Mouse (Mus musculus): ENCODE measurements around the gene Pde3a. TPM values are rescaled to one million over a fixed set of nuclear protein-coding genes. Genes with fewer than 3 reads are reported as not detected.

Gene Pde3a
- polyA plus RNA-seq, 1 experiment, result not detected

DNA sequence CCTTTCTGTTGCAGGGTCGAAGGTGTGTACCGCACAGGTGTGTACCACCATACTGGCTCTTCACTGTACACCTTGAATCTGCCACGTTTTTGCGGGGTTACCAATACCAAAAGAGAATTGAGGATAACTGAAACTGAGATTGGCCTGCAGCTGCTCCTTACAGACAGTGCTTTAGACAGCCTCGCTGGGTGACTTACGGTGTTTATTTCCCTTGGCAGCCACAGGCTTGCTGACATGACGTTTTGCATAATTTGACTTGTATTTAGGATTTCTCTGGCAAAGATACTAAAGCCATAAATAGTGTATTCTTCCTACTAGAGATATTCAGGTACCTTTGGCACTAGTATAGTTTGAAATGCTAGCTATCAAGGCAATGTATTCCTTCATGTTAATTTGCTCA is 155.6 kb downstream of the Pde3a start:
- no peak for TF ChIP-seq CTCF (IDR thresholded peaks at IDR 0.05; ENCODE audit: control insufficient read depth, insufficient read depth, insufficient read length)
- Histone ChIP-seq H3K36me3 (ENCODE audit: control insufficient read depth, insufficient read depth) (no peaks in the 10 kb centered on the region), H3K79me2 (ENCODE audit: control insufficient read depth, insufficient read depth) (no peaks in the 10 kb centered on the region), H3ac (ENCODE audit: control insufficient read depth, insufficient read length, low read depth) (no peak overlapping the region), H3K4me3 (ENCODE audit: insufficient read depth, poor library complexity, severe bottlenecking) (no peak overlapping the region), H3K79me3 (ENCODE audit: low read depth) (no peaks in the 10 kb centered on the region), H3K27me3 (ENCODE audit: control insufficient read depth, insufficient read depth, insufficient read length) (no peaks in the 10 kb centered on the region)

GRCm38 (mm10) chr6:141405496-141405895 is 156.4 kb downstream of the Pde3a start:
- Histone ChIP-seq H3K79me3 (ENCODE audit: low read depth) (no peaks in the 10 kb centered on the region), H3K79me2 (ENCODE audit: control insufficient read depth, insufficient read depth) (no peaks in the 10 kb centered on the region), H3ac (ENCODE audit: control insufficient read depth, insufficient read length, low read depth) (no peak overlapping the region), H3K36me3 (ENCODE audit: control insufficient read depth, insufficient read depth) (no peaks in the 10 kb centered on the region), H3K4me3 (ENCODE audit: insufficient read depth, poor library complexity, severe bottlenecking) (no peak overlapping the region), H3K27me3 (ENCODE audit: control insufficient read depth, insufficient read depth, insufficient read length) (no peaks in the 10 kb centered on the region)
- TF ChIP-seq MYOD1 (IDR thresholded peaks at IDR 0.05; ENCODE audit: control insufficient read depth, insufficient read length, low read depth) (no peak), FOSL1 (IDR thresholded peaks at IDR 0.05; ENCODE audit: insufficient read depth, low read length, poor library complexity, severe bottlenecking) (no peak), USF1 (IDR thresholded peaks at IDR 0.05; ENCODE audit: low read depth) (no peak), CEBPB (IDR thresholded peaks at IDR 0.05; ENCODE audit: low read depth) (no peak), MYOG (IDR thresholded peaks at IDR 0.05; ENCODE audit: control insufficient read depth, extremely low read depth, insufficient read length) (no peak), MAX (IDR thresholded peaks at IDR 0.05) (no peak), CTCF (IDR thresholded peaks at IDR 0.05; ENCODE audit: control insufficient read depth, insufficient read depth, insufficient read length) (no peak)

GRCm38 (mm10) chr6:141408758-141409157 is 159.7 kb downstream of the Pde3a start:
- TF ChIP-seq MYOG (IDR thresholded peaks at IDR 0.05; ENCODE audit: control insufficient read depth, extremely low read depth, insufficient read length) (no peak), MAX (IDR thresholded peaks at IDR 0.05) (no peak), USF1 (IDR thresholded peaks at IDR 0.05; ENCODE audit: low read depth) (no peak), CTCF (IDR thresholded peaks at IDR 0.05; ENCODE audit: control insufficient read depth, insufficient read depth, insufficient read length) (no peak), MYOD1 (IDR thresholded peaks at IDR 0.05; ENCODE audit: control insufficient read depth, insufficient read length, low read depth) (no peak)
- Histone ChIP-seq H3K4me3 (ENCODE audit: insufficient read depth, poor library complexity, severe bottlenecking) (no peak overlapping the region), H3K36me3 (ENCODE audit: control insufficient read depth, insufficient read depth) (no peaks in the 10 kb centered on the region), H3K79me3 (ENCODE audit: low read depth) (no peaks in the 10 kb centered on the region), H3K79me2 (ENCODE audit: control insufficient read depth, insufficient read depth) (no peaks in the 10 kb centered on the region), H3ac (ENCODE audit: control insufficient read depth, insufficient read length, low read depth) (no peak overlapping the region), H3K27me3 (ENCODE audit: control insufficient read depth, insufficient read depth, insufficient read length) (no peaks in the 10 kb centered on the region)

DNA sequence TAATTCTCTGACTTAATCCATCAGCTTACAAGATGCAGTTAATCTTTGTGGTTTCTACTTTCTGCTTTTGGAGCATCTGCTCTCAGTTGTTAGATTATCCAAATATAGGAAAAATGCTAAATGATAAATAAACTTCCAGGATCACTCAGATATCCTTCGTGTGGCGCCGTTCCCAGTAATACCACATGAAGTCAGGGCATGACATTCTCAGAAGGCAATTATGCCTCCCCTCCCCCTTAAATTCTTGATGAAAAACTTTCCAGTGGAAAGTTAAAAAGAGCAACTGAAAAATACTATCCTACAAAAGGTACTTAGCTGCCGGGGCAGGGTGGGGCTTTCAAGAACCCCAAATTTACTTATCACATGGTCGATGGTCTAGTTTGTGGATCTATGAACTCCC is 161.8 kb downstream of the Pde3a start:
- H3K4me3 ChIP-seq (ENCODE audit: insufficient read depth, poor library complexity, severe bottlenecking), result no peak overlapping the region
- no peak for TF ChIP-seq FOSL1 (IDR thresholded peaks at IDR 0.05; ENCODE audit: insufficient read depth, low read length, poor library complexity, severe bottlenecking)
- TF ChIP-seq CEBPB (IDR thresholded peaks at IDR 0.05; ENCODE audit: low read depth), result no peak
- TF ChIP-seq MYOD1 (IDR thresholded peaks at IDR 0.05; ENCODE audit: control insufficient read depth, insufficient read length, low read depth), result no peak
- TF ChIP-seq CTCF (IDR thresholded peaks at IDR 0.05; ENCODE audit: control insufficient read depth, insufficient read depth, insufficient read length), result no peak
- no peak for TF ChIP-seq MAX (IDR thresholded peaks at IDR 0.05)
- TF ChIP-seq MYOG (IDR thresholded peaks at IDR 0.05; ENCODE audit: control insufficient read depth, extremely low read depth, insufficient read length), result no peak
- TF ChIP-seq USF1 (IDR thresholded peaks at IDR 0.05; ENCODE audit: low read depth), result no peak
- H3K36me3 ChIP-seq (ENCODE audit: control insufficient read depth, insufficient read depth), result no peaks in the 10 kb centered on the region
- no peaks in the 10 kb centered on the region for H3K27me3 ChIP-seq (ENCODE audit: control insufficient read depth, insufficient read depth, insufficient read length)
- no peak overlapping the region for H3ac ChIP-seq (ENCODE audit: control insufficient read depth, insufficient read length, low read depth)
- H3K79me3 ChIP-seq (ENCODE audit: low read depth), result no peaks in the 10 kb centered on the region
- no peaks in the 10 kb centered on the region for H3K79me2 ChIP-seq (ENCODE audit: control insufficient read depth, insufficient read depth)

DNA sequence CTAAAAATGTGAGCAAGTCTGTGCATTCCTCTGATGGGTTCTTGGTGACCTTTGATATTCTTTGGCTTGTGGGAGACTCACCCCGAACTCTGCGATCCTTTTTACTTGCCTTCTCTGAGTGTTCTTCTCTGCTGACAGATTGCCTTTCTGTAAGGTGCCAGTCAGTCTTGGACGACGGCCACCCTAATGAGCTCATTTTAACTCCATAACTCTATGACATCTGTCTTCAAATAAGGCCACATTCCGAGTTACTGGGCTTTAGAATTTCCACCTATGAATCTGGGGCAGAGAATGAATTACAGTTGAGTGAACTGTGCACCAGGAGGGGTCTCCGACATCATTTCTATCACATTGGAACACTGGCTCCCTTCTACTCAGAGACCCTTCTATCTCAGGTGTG is 176.0 kb downstream of the Pde3a start:
- no peak for TF ChIP-seq USF1 (IDR thresholded peaks at IDR 0.05; ENCODE audit: low read depth)
- TF ChIP-seq FOSL1 (IDR thresholded peaks at IDR 0.05; ENCODE audit: insufficient read depth, low read length, poor library complexity, severe bottlenecking), result no peak
- TF ChIP-seq MYOG (IDR thresholded peaks at IDR 0.05; ENCODE audit: control insufficient read depth, extremely low read depth, insufficient read length), result no peak
- no peak for TF ChIP-seq CTCF (IDR thresholded peaks at IDR 0.05; ENCODE audit: control insufficient read depth, insufficient read depth, insufficient read length)
- TF ChIP-seq CEBPB (IDR thresholded peaks at IDR 0.05; ENCODE audit: low read depth), result no peak
- TF ChIP-seq MAX (IDR thresholded peaks at IDR 0.05), result no peak
- no peak for TF ChIP-seq MYOD1 (IDR thresholded peaks at IDR 0.05; ENCODE audit: control insufficient read depth, insufficient read length, low read depth)
- no peak overlapping the region for H3ac ChIP-seq (ENCODE audit: control insufficient read depth, insufficient read length, low read depth)
- H3K79me2 ChIP-seq (ENCODE audit: control insufficient read depth, insufficient read depth), result no peaks in the 10 kb centered on the region
- H3K36me3 ChIP-seq (ENCODE audit: control insufficient read depth, insufficient read depth), result no peaks in the 10 kb centered on the region
- H3K27me3 ChIP-seq (ENCODE audit: control insufficient read depth, insufficient read depth, insufficient read length), result no peaks in the 10 kb centered on the region
- no peaks in the 10 kb centered on the region for H3K79me3 ChIP-seq (ENCODE audit: low read depth)
- H3K4me3 ChIP-seq (ENCODE audit: insufficient read depth, poor library complexity, severe bottlenecking), result no peak overlapping the region

DNA sequence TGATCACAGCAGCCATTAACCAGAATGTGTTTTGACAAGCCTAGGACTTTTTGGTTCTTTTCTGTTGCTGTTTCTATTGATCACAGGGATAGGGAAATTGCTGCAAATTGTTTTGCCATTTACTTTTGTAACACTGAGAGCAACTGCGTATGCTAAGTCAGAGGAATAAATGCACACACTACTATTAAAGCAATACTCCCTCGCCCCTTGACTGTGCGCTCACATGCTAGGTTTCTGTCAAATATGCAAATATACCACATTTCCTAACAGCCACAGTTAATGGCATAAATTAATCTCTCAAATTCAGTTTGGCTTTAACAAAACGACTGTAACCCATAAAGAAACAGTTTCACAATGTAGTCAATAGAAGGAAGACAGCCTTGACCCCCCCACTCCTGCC is 179.5 kb downstream of the Pde3a start:
- no peaks in the 10 kb centered on the region for H3K36me3 ChIP-seq (ENCODE audit: control insufficient read depth, insufficient read depth)
- no peaks in the 10 kb centered on the region for H3K79me3 ChIP-seq (ENCODE audit: low read depth)
- H3K79me2 ChIP-seq (ENCODE audit: control insufficient read depth, insufficient read depth), result no peaks in the 10 kb centered on the region
- H3ac ChIP-seq (ENCODE audit: control insufficient read depth, insufficient read length, low read depth), result no peak overlapping the region
- TF ChIP-seq MYOD1 (IDR thresholded peaks at IDR 0.05; ENCODE audit: control insufficient read depth, insufficient read length, low read depth), result no peak
- no peak for TF ChIP-seq USF1 (IDR thresholded peaks at IDR 0.05; ENCODE audit: low read depth)
- no peak for TF ChIP-seq CTCF (IDR thresholded peaks at IDR 0.05; ENCODE audit: control insufficient read depth, insufficient read depth, insufficient read length)
- no peak for TF ChIP-seq CEBPB (IDR thresholded peaks at IDR 0.05; ENCODE audit: low read depth)
- TF ChIP-seq FOSL1 (IDR thresholded peaks at IDR 0.05; ENCODE audit: insufficient read depth, low read length, poor library complexity, severe bottlenecking), result no peak
- no peak for TF ChIP-seq MAX (IDR thresholded peaks at IDR 0.05)
- no peaks in the 10 kb centered on the region for H3K27me3 ChIP-seq (ENCODE audit: control insufficient read depth, insufficient read depth, insufficient read length)
- no peak overlapping the region for H3K4me3 ChIP-seq (ENCODE audit: insufficient read depth, poor library complexity, severe bottlenecking)
